Mouse (Mus musculus) lung, embryonic 14.5 days (tissue): Measurements from ENCODE around the gene Ptpn13. TPM values are rescaled to one million over a fixed set of nuclear protein-coding genes. Genes with fewer than 3 reads are reported as not detected.

Experiments
- ATAC-seq: fragments of 200-750 bp; cut with Nextera tagmentation; 2 replicates; pipeline ENCODE4 v1.8.0; 2017; ENCODE audit warnings: mild to moderate bottlenecking, moderate TSS enrichment, moderate library complexity; ENCODE audit not compliant: insufficient read depth
- DNase-seq: peaks from one replicate; pipeline ENCODE4 v3.0.0-alpha.2; 2015
- H3K27ac ChIP-seq: fragments of 300-500 bp; sonication (generic); 2 replicates; pipeline ENCODE4 v1.5.1; 2014; ENCODE audit warnings: low read depth, mild to moderate bottlenecking, moderate library complexity
- H3K27me3 ChIP-seq: fragments of 300-500 bp; sonication (generic); 2 replicates; pipeline ENCODE4 v1.6.1; 2014; ENCODE audit warnings: low read length, control low read depth; ENCODE audit not compliant: insufficient read depth
- H3K36me3 ChIP-seq: fragments of 300-500 bp; sonication (generic); 2 replicates; pipeline ENCODE4 v1.6.1; 2014; ENCODE audit warnings: control low read depth; ENCODE audit not compliant: insufficient read depth
- H3K4me1 ChIP-seq: fragments of 300-500 bp; sonication (generic); 2 replicates; pipeline ENCODE4 v1.6.1; 2014; ENCODE audit warnings: antibody characterized with exemption, control low read depth; ENCODE audit not compliant: insufficient read depth
- H3K4me2 ChIP-seq: fragments of 300-500 bp; sonication (generic); 2 replicates; pipeline ENCODE4 v1.6.1; 2014; ENCODE audit warnings: mild to moderate bottlenecking
- H3K4me3 ChIP-seq: fragments of 300-500 bp; sonication (generic); 2 replicates; pipeline ENCODE4 v1.5.1; 2014; ENCODE audit warnings: low read depth, low read length
- H3K9ac ChIP-seq: fragments of 300-500 bp; sonication (generic); 2 replicates; pipeline ENCODE4 v1.6.1; 2014
- H3K9me3 ChIP-seq: fragments of 300-500 bp; sonication (generic); 2 replicates; pipeline ENCODE4 v1.6.1; 2016; ENCODE audit warnings: low read depth, low read length, control low read depth
- CTCF ChIP-seq: IDR thresholded peaks from 2 replicates; pipeline ENCODE4 v1.5.1; 2016; ENCODE audit warnings: antibody characterized with exemption, low read depth
- WGBS: fragments of 180-500 bp; shearing (Covaris S2); extraction: QIAGEN DNeasy Blood & Tissue Kit; methylation state at CpG from one replicate; pipeline ENCODE4 v1.1.7; 2014; 5-methylcytosine and 5-hydroxymethylcytosine counted together
- polyA plus RNA-seq: library from polyadenylated mRNA; unstranded; fragments of >200 nt; fragmentation: Nextera tagmentation; extraction: Ambion mirVana; gene quantifications from 2 replicates; pipeline ENCODE4 v1.2.1, GENCODE M21; 2014

Gene Ptpn13
- polyA plus RNA-seq, 1 experiment from 2014 or later: 16.2 TPM

- ATAC-seq: peak; percentile 67
- H3K27ac ChIP-seq: peak overlapping the region; percentile 50; the same call in 1 of the 2 replicates
- H3K9me3 ChIP-seq: no peaks in the 10 kb centered on the region
- H3K4me3 ChIP-seq: peak overlapping the region; percentile 21
- DNase-seq: peak; percentile 41
- no peaks in the 10 kb centered on the region for H3K27me3 ChIP-seq
- peaks cover 12% of the 10 kb centered on the region for H3K4me1 ChIP-seq
- no peaks in the 10 kb centered on the region for H3K36me3 ChIP-seq
- 12% methylated on average over 19 of the region's 19 CpGs for WGBS
- H3K4me2 ChIP-seq: peak overlapping the region; percentile 58
- TF ChIP-seq CTCF: no peak
- peak overlapping the region; percentile 42; the same call in 1 of the 2 replicates for H3K9ac ChIP-seq
These were observed 11.3 kb downstream of the Ptpn13 start for GRCm38 (mm10) chr5:103436039-103436944.

GRCm38 (mm10) chr5:103437714-103438113 lies 12.7 kb downstream of the Ptpn13 start:
- Histone ChIP-seq H3K9ac (no peak overlapping the region), H3K4me2 (no peak overlapping the region), H3K27me3 (no peaks in the 10 kb centered on the region), H3K27ac (no peak overlapping the region), H3K4me3 (no peak overlapping the region), H3K4me1 (peaks cover 12% of the 10 kb centered on the region), H3K9me3 (no peaks in the 10 kb centered on the region), H3K36me3 (no peaks in the 10 kb centered on the region)
- WGBS: 72% methylated on average over 3 of the region's 3 CpGs
- no peak for TF ChIP-seq CTCF
- DNase-seq (no peak), ATAC-seq (no peak)

- Histone ChIP-seq H3K9me3 (no peaks in the 10 kb centered on the region), H3K9ac (no peak overlapping the region), H3K36me3 (no peaks in the 10 kb centered on the region), H3K4me1 (peaks cover 12% of the 10 kb centered on the region), H3K27me3 (no peaks in the 10 kb centered on the region), H3K27ac (no peak overlapping the region), H3K4me2 (no peak overlapping the region), H3K4me3 (no peak overlapping the region)
- 59% methylated on average over 11 of the region's 11 CpGs for whole genome bisulfite sequencing
- no peak for TF ChIP-seq CTCF
- ATAC-seq (no peak), DNase-seq (no peak)
These were observed 14.2 kb downstream of the Ptpn13 start for GRCm38 (mm10) chr5:103439171-103439570.

- DNase-seq (no peak), ATAC-seq (no peak)
- Histone ChIP-seq H3K4me2 (no peak overlapping the region), H3K4me1 (peaks cover 9% of the 10 kb centered on the region), H3K4me3 (no peak overlapping the region), H3K9ac (no peak overlapping the region), H3K27ac (no peak overlapping the region), H3K9me3 (no peaks in the 10 kb centered on the region), H3K27me3 (no peaks in the 10 kb centered on the region), H3K36me3 (no peaks in the 10 kb centered on the region)
- TF ChIP-seq CTCF: no peak
- WGBS: 85% methylated on average over 11 of the region's 11 CpGs
These were observed 15.7 kb downstream of the Ptpn13 start for GRCm38 (mm10) chr5:103440418-103441276.

- H3K9ac ChIP-seq: no peak overlapping the region
- H3K27me3 ChIP-seq: no peaks in the 10 kb centered on the region
- ATAC-seq (no peak), DNase-seq (no peak)
- no peaks in the 10 kb centered on the region for H3K9me3 ChIP-seq
- no peak overlapping the region for H3K4me3 ChIP-seq
- H3K36me3 ChIP-seq: no peaks in the 10 kb centered on the region
- H3K4me1 ChIP-seq: no peaks in the 10 kb centered on the region
- no peak overlapping the region for H3K4me2 ChIP-seq
- H3K27ac ChIP-seq: no peak overlapping the region
- WGBS: 31% methylated on average over 4 of the region's 4 CpGs
- no peak for TF ChIP-seq CTCF
These were observed 16.7 kb downstream of the Ptpn13 start for GRCm38 (mm10) chr5:103441706-103442105.

- H3K4me3 ChIP-seq: no peak overlapping the region
- no peaks in the 10 kb centered on the region for H3K36me3 ChIP-seq
- H3K27me3 ChIP-seq: no peaks in the 10 kb centered on the region
- DNase-seq: no peak
- no peaks in the 10 kb centered on the region for H3K4me1 ChIP-seq
- H3K27ac ChIP-seq: no peak overlapping the region
- no peak overlapping the region for H3K4me2 ChIP-seq
- no peaks in the 10 kb centered on the region for H3K9me3 ChIP-seq
- no peak overlapping the region for H3K9ac ChIP-seq
- no peak for TF ChIP-seq CTCF
- ATAC-seq: no peak
- WGBS: 81% methylated on average over 4 of the region's 4 CpGs
These were observed 17.3 kb downstream of the Ptpn13 start for GRCm38 (mm10) chr5:103442269-103442688.

- Histone ChIP-seq H3K27me3 (no peaks in the 10 kb centered on the region), H3K36me3 (no peaks in the 10 kb centered on the region), H3K27ac (no peak overlapping the region), H3K4me3 (no peak overlapping the region), H3K4me1 (no peaks in the 10 kb centered on the region), H3K9ac (no peak overlapping the region), H3K9me3 (no peaks in the 10 kb centered on the region), H3K4me2 (no peak overlapping the region)
- no peak for TF ChIP-seq CTCF
- DNase-seq: no peak
- WGBS: 61% methylated on average over 7 of the region's 7 CpGs
- no peak for ATAC-seq
These were observed 17.9 kb downstream of the Ptpn13 start for GRCm38 (mm10) chr5:103442921-103443320.
